Mouse (Mus musculus): ENCODE results near the gene Pmel.

- no peak for TF ChIP-seq BHLHE40 (IDR thresholded peaks at IDR 0.05; ENCODE audit: borderline replicate concordance, low read depth, low read length)
- TF ChIP-seq CTCF (IDR thresholded peaks at IDR 0.05 in 2 of 3, conservative IDR thresholded peaks at IDR 0.05 in 1 of 3; ENCODE audit: control insufficient read depth in 1 of 3, insufficient read depth in 1 of 3, low read depth in 2 of 3, low read length in 3 of 3, poor library complexity in 1 of 3, severe bottlenecking in 1 of 3), result no peak
- TF ChIP-seq MAX (IDR thresholded peaks at IDR 0.05; ENCODE audit: low read length), result no peak
- no peak for TF ChIP-seq CHD1 (IDR thresholded peaks at IDR 0.05; ENCODE audit: low read depth, low read length)
- TF ChIP-seq EP300 (IDR thresholded peaks at IDR 0.05; ENCODE audit: low read depth in 1 of 2, low read length in 2 of 2), result no peak
Measured at GRCm38 (mm10) chr10:128665806-128666205, 38.2 kb upstream of the Pmel start.
